Mouse (Mus musculus): ENCODE results near the gene Otor.

The Otor gene

DNA sequence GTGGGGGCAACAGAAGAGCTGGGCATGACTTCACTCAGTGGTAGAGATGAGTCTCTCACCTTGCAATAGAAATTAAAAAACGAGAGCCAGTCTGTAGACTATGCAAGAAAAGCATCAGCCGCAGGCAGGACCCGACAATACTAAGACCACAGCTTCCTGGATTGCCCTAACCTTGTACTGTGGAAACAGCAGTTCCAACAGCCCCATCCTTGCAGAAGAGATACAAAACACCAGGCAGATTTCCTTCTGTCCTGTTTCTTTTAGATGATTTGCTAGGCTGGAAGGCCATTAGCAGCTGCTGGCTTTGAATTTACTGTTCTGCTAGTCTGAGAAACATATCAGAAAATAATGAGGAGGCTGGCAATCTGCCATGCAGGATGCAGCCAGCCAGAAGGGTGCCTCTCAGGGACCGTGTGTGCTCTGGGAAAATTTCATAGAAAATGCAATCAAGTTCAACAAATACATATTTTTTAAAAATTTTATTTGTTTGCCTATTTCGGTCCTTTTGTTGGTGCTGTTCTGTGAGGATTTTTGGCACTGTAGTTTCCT lies 52.9 kb downstream of the Otor start:
- peak; percentile 44 for DNase-seq

Measured in layer of hippocampus, adult 9-11 months (tissue).